Mouse (Mus musculus) kidney, postnatal 0 days (tissue): ENCODE measurements around the gene Prokr1. TPM values are rescaled to one million over a fixed set of nuclear protein-coding genes. Genes with fewer than 3 reads are reported as not detected.

Experiments used
- ATAC-seq: fragments of 200-750 bp; cut with Nextera tagmentation; replicated peaks from 2 replicates; pipeline ENCODE4 v1.8.0; 2017; ENCODE audit warnings: low read depth, moderate number of reproducible peaks, moderate TSS enrichment, moderate library complexity; ENCODE audit not compliant: low FRiP score
- DNase-seq: peaks from one replicate; pipeline ENCODE4 v3.0.0-alpha.2; 2016; ENCODE audit warnings: low spot score
- H3K27ac ChIP-seq: fragments of 300-500 bp; sonication (generic); 2 replicates; pipeline ENCODE4 v1.5.1; 2014; ENCODE audit warnings: mild to moderate bottlenecking
- H3K27me3 ChIP-seq: fragments of 300-500 bp; sonication (generic); 2 replicates; pipeline ENCODE4 v1.6.1; 2014; ENCODE audit warnings: low read length, mixed read lengths; ENCODE audit not compliant: insufficient read depth
- H3K36me3 ChIP-seq: fragments of 300-500 bp; sonication (generic); 2 replicates; pipeline ENCODE4 v1.6.1; 2014; ENCODE audit warnings: low read length, mixed read lengths; ENCODE audit not compliant: insufficient read depth
- H3K4me1 ChIP-seq: fragments of 300-500 bp; sonication (generic); replicated peaks from 2 replicates; pipeline ENCODE4 v1.6.1; 2014; ENCODE audit warnings: antibody characterized with exemption, low read length, mixed read lengths; ENCODE audit not compliant: insufficient read depth
- H3K4me2 ChIP-seq: fragments of 300-500 bp; sonication (generic); 2 replicates; pipeline ENCODE4 v1.6.1; 2014; ENCODE audit warnings: mild to moderate bottlenecking, low read length, moderate library complexity, mixed read lengths
- H3K4me3 ChIP-seq: fragments of 300-500 bp; sonication (generic); replicated peaks from 2 replicates; pipeline ENCODE4 v1.5.1; 2014; ENCODE audit warnings: low read depth, low read length
- H3K9ac ChIP-seq: fragments of 300-500 bp; sonication (generic); 2 replicates; pipeline ENCODE4 v1.6.1; 2014; ENCODE audit warnings: low read depth, low read length
- H3K9me3 ChIP-seq: fragments of 300-500 bp; sonication (generic); replicated peaks from 2 replicates; pipeline ENCODE4 v1.6.1; 2016; ENCODE audit warnings: low read length, inconsistent platforms, mixed read lengths
- CTCF ChIP-seq: IDR thresholded peaks from 2 replicates; pipeline ENCODE4 v1.5.1; 2016; ENCODE audit warnings: antibody characterized with exemption, low read depth, mild to moderate bottlenecking, moderate library complexity
- WGBS: fragments of 180-500 bp; shearing (Covaris S2); extraction: QIAGEN DNeasy Blood & Tissue Kit; methylation state at CpG from one replicate; pipeline ENCODE4 v1.1.7; 2014; 5-methylcytosine and 5-hydroxymethylcytosine counted together
- polyA plus RNA-seq: library from polyadenylated mRNA; unstranded; fragments of >200 nt; fragmentation: Nextera tagmentation; extraction: Ambion mirVana; gene quantifications from 2 replicates; pipeline ENCODE4 v1.2.1, GENCODE M21; 2015

The Prokr1 gene
- polyA plus RNA-seq, 1 experiment from 2014 or later = 2.5 TPM

- H3K4me3 ChIP-seq = no peak overlapping the region
- H3K9me3 ChIP-seq = no peaks in the 10 kb centered on the region
- H3K36me3 ChIP-seq = no peaks in the 10 kb centered on the region
- no peak for TF ChIP-seq CTCF
- ATAC-seq (no peak), DNase-seq (no peak)
- WGBS = 81% methylated on average over 2 of the region's 2 CpGs
- H3K27me3 ChIP-seq = no peaks in the 10 kb centered on the region
- H3K4me2 ChIP-seq = no peak overlapping the region
- H3K27ac ChIP-seq = no peak overlapping the region
- H3K9ac ChIP-seq = no peak overlapping the region
- no peaks in the 10 kb centered on the region for H3K4me1 ChIP-seq
Observed at GRCm38 (mm10) chr6:87531456-87532015, 59.0 kb downstream of the Prokr1 start.

- 91% methylated on average over 2 of the region's 2 CpGs for WGBS
- ATAC-seq = no peak
Observed at GRCm38 (mm10) chr6:87530386-87530785, 60.2 kb downstream of the Prokr1 start.

More at GRCm38 (mm10) chr6:87530386-87530785, 60.2 kb downstream of the Prokr1 start:
- Histone ChIP-seq H3K4me3 (no peak overlapping the region), H3K4me2 (no peak overlapping the region), H3K36me3 (no peaks in the 10 kb centered on the region), H3K9me3 (no peaks in the 10 kb centered on the region), H3K9ac (no peak overlapping the region), H3K4me1 (no peaks in the 10 kb centered on the region), H3K27me3 (no peaks in the 10 kb centered on the region), H3K27ac (no peak overlapping the region)
- DNase-seq = no peak
- no peak for TF ChIP-seq CTCF

Other genes starting within 250 kb of the Prokr1 start
- gene Gkn1, start 239.8 kb downstream of the Prokr1 start, polyA plus RNA-seq = not detected in 2 replicates
- not detected in 2 replicates for gene Gkn2, start 217.4 kb downstream of the Prokr1 start, polyA plus RNA-seq
- gene Gkn3, start 201.8 kb downstream of the Prokr1 start, polyA plus RNA-seq = 0.70 and 1.0 TPM in 2 replicates
- not detected in 2 replicates for gene Bmp10, start 161.7 kb downstream of the Prokr1 start, polyA plus RNA-seq
- 4.1 and 4.4 TPM in 2 replicates for gene Arhgap25, start 57.5 kb downstream of the Prokr1 start, polyA plus RNA-seq
- gene Aplf, start 81.5 kb upstream of the Prokr1 start, polyA plus RNA-seq = 12.7 and 14.3 TPM in 2 replicates
- 1.7 and 2.0 TPM in 2 replicates for gene Efcc1, start 140.1 kb upstream of the Prokr1 start, polyA plus RNA-seq
- 0.42 and 0.66 TPM in 2 replicates for gene Gp9, start 187.3 kb upstream of the Prokr1 start, polyA plus RNA-seq
- gene Rab43, start 221.4 kb upstream of the Prokr1 start, polyA plus RNA-seq = 16.4 and 17.1 TPM in 2 replicates
- 3.0 and 4.1 TPM in 2 replicates for gene Gm45140, start 245.1 kb upstream of the Prokr1 start, polyA plus RNA-seq
- gene Isy1, start 248.1 kb upstream of the Prokr1 start, polyA plus RNA-seq = 46.6 and 48.5 TPM in 2 replicates